Mouse (Mus musculus) liver, adult 2 months (tissue): ENCODE results near the gene Rps19. TPM values are rescaled to one million over a fixed set of nuclear protein-coding genes. Genes with fewer than 3 reads are reported as not detected.

Experiments
- DNase-seq: peaks from one replicate; pipeline ENCODE4 v3.0.0-alpha.2; 2011; ENCODE audit warnings: low read depth, low spot score; ENCODE audit errors: extremely low read depth
- H3K27ac ChIP-seq: fragments of 200-500 bp; replicated peaks from 2 replicates; pipeline ENCODE4 v1.5.1; 2012; ENCODE audit warnings: low read depth, mild to moderate bottlenecking, control low read depth, inconsistent platforms, low read length; ENCODE audit not compliant: insufficient read depth
- H3K27me3 ChIP-seq: fragments of 200-500 bp; 2 replicates; pipeline ENCODE4 v1.6.1; 2012; ENCODE audit warnings: mild to moderate bottlenecking, moderate library complexity, low read length, inconsistent platforms; ENCODE audit not compliant: control insufficient read depth, insufficient read depth
- H3K36me3 ChIP-seq: fragments of 200-500 bp; 2 replicates; pipeline ENCODE4 v1.6.1; 2012; ENCODE audit warnings: low read length, inconsistent platforms; ENCODE audit not compliant: control insufficient read depth, insufficient read depth
- H3K4me1 ChIP-seq: fragments of 200-500 bp; 2 replicates; pipeline ENCODE4 v1.6.1; 2011; ENCODE audit warnings: low read length; ENCODE audit not compliant: control insufficient read depth, insufficient read depth
- H3K4me3 ChIP-seq: fragments of 200-500 bp; 2 replicates; pipeline ENCODE4 v1.5.1; 2011; ENCODE audit warnings: low read depth, mild to moderate bottlenecking, control low read depth, low read length, moderate library complexity; ENCODE audit not compliant: insufficient read depth
- H3K79me2 ChIP-seq: fragments of 200-500 bp; 2 replicates; pipeline ENCODE4 v1.6.1; 2012; ENCODE audit warnings: inconsistent platforms, mild to moderate bottlenecking, low read length, moderate library complexity; ENCODE audit not compliant: control insufficient read depth, insufficient read depth
- H3K9ac ChIP-seq: fragments of 200-500 bp; 2 replicates; pipeline ENCODE4 v1.6.1; 2012; ENCODE audit warnings: low read depth, mild to moderate bottlenecking, control low read depth, inconsistent platforms, low read length
- CTCF ChIP-seq: fragments of 200-500 bp; IDR thresholded peaks from 2 replicates; pipeline ENCODE4 v1.5.1; 2011; ENCODE audit warnings: low read depth, low read length, control low read depth
- POLR2A ChIP-seq: fragments of 200-500 bp; IDR thresholded peaks from 2 replicates; pipeline ENCODE4 v1.6.1; 2011; ENCODE audit warnings: low read length, control low read depth; ENCODE audit not compliant: insufficient read depth; ENCODE audit errors: extremely low read depth
- WGBS: fragments of 180-500 bp; shearing (Covaris S2); methylation state at CpG from one replicate; pipeline ENCODE4 v1.1.7; 2018; 5-methylcytosine and 5-hydroxymethylcytosine counted together
- polyA plus RNA-seq: library from polyadenylated mRNA; depleted of rRNA; stranded (reverse); fragments of >200 nt; gene quantifications from 2 replicates; pipeline ENCODE4 v1.2.3, GENCODE M21; 2012; rRNA removed
- total RNA-seq: library from RNA; depleted of rRNA; stranded (reverse); fragments of >200 nt; gene quantifications from 2 replicates; pipeline ENCODE4 v1.2.3, GENCODE M21; 2014; rRNA removed

Rps19 gene
- total and polyA plus RNA-seq, 2 experiments = 205 to 262 TPM

GRCm38 (mm10) chr7:24907211-24907748 is 23.1 kb downstream of the Rps19 start:
- DNase-seq = no peak
- WGBS = 66% methylated on average over 13 of the region's 13 CpGs
- H3K4me1 ChIP-seq = peaks cover 9% of the 10 kb centered on the region
- TF ChIP-seq POLR2A (no peak), CTCF (no peak)
- H3K36me3 ChIP-seq = no peaks in the 10 kb centered on the region
- peaks cover 8% of the 10 kb centered on the region; the same call in 1 of the 2 replicates for H3K79me2 ChIP-seq
- H3K9ac ChIP-seq = no peak overlapping the region
- H3K27ac ChIP-seq = no peak overlapping the region
- H3K27me3 ChIP-seq = no peaks in the 10 kb centered on the region
- no peak overlapping the region for H3K4me3 ChIP-seq

GRCm38 (mm10) chr7:24912480-24912879 is 28.3 kb downstream of the Rps19 start:
- peaks cover 15% of the 10 kb centered on the region for H3K36me3 ChIP-seq
- H3K27ac ChIP-seq = no peak overlapping the region
- WGBS = 82% methylated on average over 14 of the region's 14 CpGs
- H3K4me1 ChIP-seq = no peaks in the 10 kb centered on the region
- H3K27me3 ChIP-seq = no peaks in the 10 kb centered on the region
- H3K9ac ChIP-seq = no peak overlapping the region
- H3K79me2 ChIP-seq = no peaks in the 10 kb centered on the region
- TF ChIP-seq CTCF (no peak), POLR2A (no peak)
- H3K4me3 ChIP-seq = no peak overlapping the region
- DNase-seq = no peak

DNA sequence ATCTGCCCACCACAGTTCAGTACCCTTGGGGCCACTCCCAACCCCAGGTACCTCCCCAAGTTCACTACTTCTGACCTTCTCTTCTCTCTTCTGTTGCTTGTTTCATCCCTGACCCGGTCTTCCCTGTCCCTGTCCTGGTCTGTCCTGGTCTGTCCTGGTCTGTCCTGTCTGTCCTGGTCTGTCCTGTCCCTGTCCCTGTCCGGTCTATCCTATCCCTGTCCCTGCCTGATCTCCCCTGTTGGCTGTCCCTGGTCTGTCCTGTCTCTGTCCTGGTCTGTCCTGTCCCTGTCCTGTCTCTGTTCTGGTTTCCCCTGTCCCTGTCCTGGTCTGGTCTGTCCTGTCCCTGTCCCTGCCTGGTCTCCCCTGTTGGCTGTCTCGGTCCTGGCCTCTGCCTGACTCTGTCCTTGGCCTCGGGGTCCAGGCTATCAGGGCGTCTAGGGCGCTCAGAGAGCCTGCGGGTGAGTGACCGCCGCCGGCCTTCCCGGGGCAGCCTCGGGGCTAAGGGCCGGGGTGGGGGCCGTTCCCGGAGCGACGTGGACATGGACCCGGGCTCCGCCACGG is 34.7 kb downstream of the Rps19 start:
- H3K9ac ChIP-seq = no peak overlapping the region
- no peak overlapping the region for H3K4me3 ChIP-seq
- H3K4me1 ChIP-seq = no peaks in the 10 kb centered on the region
- H3K27ac ChIP-seq = no peak overlapping the region
- TF ChIP-seq POLR2A (no peak), CTCF (no peak)
- H3K79me2 ChIP-seq = no peaks in the 10 kb centered on the region
- 89% methylated on average over 20 of the region's 20 CpGs for WGBS
- peaks cover 26% of the 10 kb centered on the region for H3K36me3 ChIP-seq
- H3K27me3 ChIP-seq = no peaks in the 10 kb centered on the region
- peak; percentile 12 for DNase-seq

- 34% methylated on average over 9 of the region's 9 CpGs for WGBS
- DNase-seq = peak; percentile 87
- Histone ChIP-seq H3K4me3 (no peak overlapping the region), H3K27ac (no peak overlapping the region), H3K27me3 (no peaks in the 10 kb centered on the region), H3K79me2 (no peaks in the 10 kb centered on the region), H3K9ac (no peak overlapping the region), H3K4me1 (no peaks in the 10 kb centered on the region), H3K36me3 (peaks cover 29% of the 10 kb centered on the region)
- TF ChIP-seq POLR2A (no peak), CTCF (no peak)
Measured at GRCm38 (mm10) chr7:24919728-24920127, 35.6 kb downstream of the Rps19 start.

- Histone ChIP-seq H3K4me1 (no peaks in the 10 kb centered on the region), H3K4me3 (no peak overlapping the region), H3K79me2 (no peaks in the 10 kb centered on the region), H3K36me3 (no peaks in the 10 kb centered on the region; the same call in 1 of the 2 replicates), H3K27ac (no peak overlapping the region), H3K27me3 (peaks cover 12% of the 10 kb centered on the region), H3K9ac (no peak overlapping the region)
- DNase-seq = no peak
- TF ChIP-seq CTCF (no peak), POLR2A (no peak)
- 28% methylated on average over 6 of the region's 6 CpGs for WGBS
Measured at GRCm38 (mm10) chr7:24930475-24930874, 46.3 kb downstream of the Rps19 start.

DNA sequence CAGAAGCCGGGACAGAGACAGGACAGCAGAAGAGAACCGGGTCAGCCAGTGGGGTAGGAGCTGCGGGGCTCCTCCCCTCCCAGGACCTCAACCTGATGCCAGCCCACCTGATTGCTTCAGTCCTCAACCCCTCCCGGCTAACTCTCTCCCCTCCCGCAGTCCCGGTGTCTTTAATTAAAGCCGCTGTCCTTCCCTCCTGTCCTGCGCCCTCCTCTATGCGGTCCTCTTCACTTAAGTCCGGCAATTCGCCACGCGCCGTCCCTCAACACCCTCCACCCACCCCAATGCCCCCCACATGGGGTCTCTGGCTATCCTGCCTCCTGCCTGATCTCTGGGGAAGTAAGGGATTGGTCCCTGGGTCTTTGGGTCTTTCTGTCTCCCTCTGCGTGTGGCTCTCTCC is 47.5 kb downstream of the Rps19 start:
- H3K27ac ChIP-seq = no peak overlapping the region
- no peak for TF ChIP-seq POLR2A
- H3K4me1 ChIP-seq = no peaks in the 10 kb centered on the region
- peaks cover 12% of the 10 kb centered on the region for H3K27me3 ChIP-seq
- H3K9ac ChIP-seq = no peak overlapping the region
- no peak overlapping the region for H3K4me3 ChIP-seq
- WGBS = 1% methylated on average over 14 of the region's 15 CpGs
- no peak for DNase-seq
- no peaks in the 10 kb centered on the region for H3K79me2 ChIP-seq
- no peaks in the 10 kb centered on the region for H3K36me3 ChIP-seq

Other genes starting within 250 kb of the Rps19 start
- gene Lypd3, start 247.8 kb upstream of the Rps19 start, total RNA-seq = not detected in 2 replicates
- not detected in 2 replicates for gene Lypd3, start 247.8 kb upstream of the Rps19 start, polyA plus RNA-seq
- not detected in 2 replicates for gene Tex101, start 207.7 kb upstream of the Rps19 start, total RNA-seq
- not detected in 2 replicates for gene Tex101, start 207.7 kb upstream of the Rps19 start, polyA plus RNA-seq
- gene BC049730, start 175.1 kb upstream of the Rps19 start, total RNA-seq = not detected in 2 replicates
- gene BC049730, start 175.1 kb upstream of the Rps19 start, polyA plus RNA-seq = not detected in 2 replicates
- not detected in 2 replicates for gene Gm4763, start 157.5 kb upstream of the Rps19 start, total RNA-seq
- gene Gm4763, start 157.5 kb upstream of the Rps19 start, polyA plus RNA-seq = not detected in 2 replicates
- not detected in 2 replicates for gene Cd177, start 124.1 kb upstream of the Rps19 start, total RNA-seq
- gene Cd177, start 124.1 kb upstream of the Rps19 start, polyA plus RNA-seq = 0.06 and 0.09 TPM in 2 replicates
- gene Ceacam10, start 107.2 kb upstream of the Rps19 start, total RNA-seq = not detected in 2 replicates
- gene Ceacam10, start 107.2 kb upstream of the Rps19 start, polyA plus RNA-seq = not detected in 2 replicates
- not detected in 2 replicates for gene Gm9844, start 22.2 kb upstream of the Rps19 start, total RNA-seq
- gene Gm9844, start 22.2 kb upstream of the Rps19 start, polyA plus RNA-seq = not detected in 2 replicates
- not detected in 2 replicates for gene Lypd4, start 14.4 kb upstream of the Rps19 start, total RNA-seq
- not detected in 2 replicates for gene Lypd4, start 14.4 kb upstream of the Rps19 start, polyA plus RNA-seq
- gene Dmrtc2, start 14.3 kb upstream of the Rps19 start, total RNA-seq = not detected in 2 replicates
- not detected in 2 replicates for gene Dmrtc2, start 14.3 kb upstream of the Rps19 start, polyA plus RNA-seq
- gene Cd79a, start 13.0 kb downstream of the Rps19 start, total RNA-seq = 0.18 and 0.60 TPM in 2 replicates
- gene Cd79a, start 13.0 kb downstream of the Rps19 start, polyA plus RNA-seq = 2.0 and 5.7 TPM in 2 replicates
- gene Arhgef1, start 18.5 kb downstream of the Rps19 start, total RNA-seq = 8.5 and 15.5 TPM in 2 replicates
- gene Arhgef1, start 18.5 kb downstream of the Rps19 start, polyA plus RNA-seq = 46.6 and 62.9 TPM in 2 replicates
- not detected in 2 replicates for gene Gm4881, start 60.1 kb downstream of the Rps19 start, total RNA-seq
- gene Gm4881, start 60.1 kb downstream of the Rps19 start, polyA plus RNA-seq = not detected in 2 replicates
- gene Rabac1, start 88.4 kb downstream of the Rps19 start, total RNA-seq = 130 and 148 TPM in 2 replicates
- gene Rabac1, start 88.4 kb downstream of the Rps19 start, polyA plus RNA-seq = 230 and 233 TPM in 2 replicates
- gene Atp1a3, start 121.6 kb downstream of the Rps19 start, total RNA-seq = 0.28 and 0.40 TPM in 2 replicates
- 0.06 and 0.37 TPM in 2 replicates for gene Atp1a3, start 121.6 kb downstream of the Rps19 start, polyA plus RNA-seq
- 2.3 and 2.4 TPM in 2 replicates for gene Grik5, start 188.0 kb downstream of the Rps19 start, total RNA-seq
- gene Grik5, start 188.0 kb downstream of the Rps19 start, polyA plus RNA-seq = 10.2 and 14.0 TPM in 2 replicates
- gene Zfp574, start 188.2 kb downstream of the Rps19 start, total RNA-seq = 2.3 and 3.1 TPM in 2 replicates
- gene Zfp574, start 188.2 kb downstream of the Rps19 start, polyA plus RNA-seq = 16.7 and 17.2 TPM in 2 replicates